Mouse (Mus musculus) retina, postnatal 1 day (tissue): ENCODE results near the gene Ankmy1.

ENCODE experiments used
- DNase-seq: peaks from one replicate; pipeline ENCODE4 v3.0.0-alpha.2; 2012

Ankmy1 gene

DNA sequence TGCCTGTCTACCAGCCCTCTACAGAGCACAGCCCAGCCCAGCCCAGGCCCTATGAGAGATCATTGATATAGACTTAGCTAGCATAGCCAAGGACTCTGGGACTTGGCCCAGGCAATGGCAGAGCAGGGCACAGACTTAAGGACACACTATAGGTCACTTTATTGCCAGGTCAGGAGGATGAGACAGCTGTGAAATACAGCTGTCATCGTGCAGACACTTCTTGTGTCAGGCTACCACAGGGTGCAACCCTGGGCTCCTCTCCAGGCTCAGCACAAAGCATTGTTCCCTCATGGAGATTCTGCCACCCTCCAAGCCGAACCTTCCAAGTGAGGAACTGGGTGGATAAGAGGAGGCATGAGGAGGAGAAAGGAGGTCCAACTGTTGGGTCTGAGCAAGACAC, 32.7 kb downstream of the Ankmy1 start:
- DNase-seq = no peak

DNA sequence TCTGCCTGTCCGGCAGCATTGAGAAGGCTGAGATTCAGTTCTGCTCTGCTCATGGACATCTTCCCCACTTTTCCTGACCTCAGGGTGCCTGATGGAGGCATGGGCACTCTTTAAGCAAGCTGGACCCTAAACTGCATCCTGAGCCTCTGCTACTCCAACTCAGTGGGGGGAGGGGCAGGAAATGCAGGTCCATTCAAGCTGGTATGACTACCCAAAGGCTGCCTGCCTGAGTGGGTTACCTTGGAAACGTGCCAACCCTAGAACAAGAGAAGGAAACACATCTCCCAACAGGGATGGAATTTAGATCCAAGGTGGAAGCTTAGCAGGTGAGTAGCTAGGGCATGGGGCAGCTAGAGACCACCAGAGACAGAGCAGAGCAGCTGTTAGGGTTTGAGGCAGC, 36.5 kb downstream of the Ankmy1 start:
- no peak for DNase-seq

DNA sequence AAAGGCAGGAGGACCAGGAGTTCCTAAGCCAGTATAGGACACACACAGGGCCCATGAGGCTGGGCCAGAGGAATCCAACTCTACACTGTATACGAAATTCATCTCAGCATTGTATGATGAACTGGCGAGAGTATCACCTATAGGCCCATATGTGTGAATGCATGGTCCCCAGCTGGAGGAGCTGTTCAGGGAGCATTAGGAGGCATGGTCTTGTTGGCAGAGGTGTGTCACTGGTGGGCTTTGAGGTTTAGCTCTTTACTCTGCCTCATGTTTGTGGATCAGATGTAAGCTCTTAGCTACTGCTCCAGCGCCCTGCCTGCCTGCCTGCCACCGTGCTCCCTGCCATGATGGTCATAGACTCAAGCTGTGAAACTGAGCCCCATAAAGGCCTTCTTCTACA, 39.4 kb downstream of the Ankmy1 start:
- no peak for DNase-seq

DNA sequence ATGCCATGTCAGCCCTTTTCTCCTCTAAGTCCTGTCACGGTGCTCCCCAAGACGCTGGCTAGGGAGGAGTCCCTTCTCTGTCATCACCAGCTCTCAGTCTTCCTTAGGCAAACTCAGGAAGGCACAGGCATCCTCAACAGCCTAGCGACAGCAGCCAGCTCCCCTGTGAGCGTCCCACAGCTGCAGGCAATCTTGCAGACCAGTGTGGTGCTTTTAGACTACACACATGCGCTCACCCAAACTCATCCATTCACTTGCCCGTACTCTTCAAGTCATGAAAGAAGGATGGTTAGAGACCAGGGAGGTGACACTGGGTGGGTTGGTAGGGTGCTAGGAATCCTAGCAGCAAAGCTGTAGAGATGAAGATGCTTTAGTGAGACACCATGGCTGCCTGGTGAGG, 41.2 kb downstream of the Ankmy1 start:
- no peak for DNase-seq

DNA sequence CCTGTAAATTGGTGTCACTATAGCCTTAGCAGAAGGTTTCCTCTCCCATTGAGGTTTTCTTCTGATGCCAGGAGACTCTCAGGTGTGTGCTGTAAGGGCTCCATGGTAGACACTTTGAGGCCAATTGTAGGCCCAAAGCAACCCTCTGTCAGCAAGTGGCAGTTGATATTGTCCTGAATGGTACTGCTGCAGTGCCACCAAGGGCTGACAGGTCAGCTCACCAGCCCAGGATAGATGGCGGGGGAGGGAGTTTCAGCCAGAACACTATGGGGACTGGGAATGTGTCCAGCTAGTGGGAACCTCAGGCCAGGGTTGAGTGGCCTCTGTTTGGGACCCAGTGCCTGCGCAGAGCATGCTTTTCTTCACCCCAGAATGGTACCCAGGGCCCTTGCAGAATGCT, 50.3 kb downstream of the Ankmy1 start:
- no peak for DNase-seq

DNA sequence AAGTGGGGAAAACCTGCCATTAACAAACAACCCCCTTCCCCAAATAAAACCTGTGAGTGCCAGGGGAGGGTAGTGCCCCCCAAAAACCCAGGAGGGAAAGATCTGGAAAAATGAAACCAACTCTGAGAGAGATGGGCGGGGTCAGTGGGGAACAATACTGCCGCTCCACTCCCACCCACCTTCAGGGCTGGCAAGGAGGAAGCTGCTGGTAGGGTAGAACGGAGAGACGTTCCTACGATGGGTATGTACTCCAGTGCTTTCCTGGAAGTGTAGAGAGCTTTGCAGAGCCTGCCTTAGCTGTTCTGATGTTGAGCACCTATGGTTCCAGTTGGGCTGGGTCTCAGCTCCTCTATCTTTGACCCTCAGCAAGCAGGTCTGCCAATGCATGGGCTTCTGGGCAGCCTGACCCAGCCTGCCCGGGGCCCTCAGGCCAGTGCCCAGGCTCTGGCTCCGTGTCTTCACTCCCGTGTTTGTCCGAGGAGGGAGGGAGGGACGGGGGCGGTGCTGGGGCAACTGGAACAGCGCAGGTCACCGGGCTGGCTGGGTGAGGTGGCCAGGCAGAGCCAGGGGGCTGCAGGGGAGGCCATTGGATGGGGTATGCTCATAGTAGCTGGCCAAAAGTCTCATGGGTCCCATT, 52.6 kb downstream of the Ankmy1 start:
- no peak for DNase-seq

DNA sequence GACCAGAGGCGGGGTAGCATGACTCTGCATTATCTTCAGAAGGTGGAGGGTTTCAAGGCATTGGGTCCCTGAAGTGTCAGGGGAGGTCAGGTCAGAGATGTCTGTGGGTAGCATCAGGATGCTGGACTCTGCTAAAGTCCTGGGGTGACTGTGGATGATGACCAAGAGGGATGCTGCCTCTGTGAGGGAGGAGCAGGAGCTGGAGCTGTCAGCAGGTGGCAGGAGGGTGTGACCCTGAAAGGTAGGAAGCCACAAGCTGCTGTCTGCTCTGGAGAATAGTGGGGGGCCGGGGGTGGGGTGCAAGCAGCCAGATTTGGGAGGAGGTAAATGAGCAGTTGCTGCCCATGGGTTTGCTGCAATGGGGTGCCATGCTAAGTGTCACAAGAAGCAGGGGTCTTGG, 53.2 kb downstream of the Ankmy1 start:
- DNase-seq = peak; percentile 30

DNA sequence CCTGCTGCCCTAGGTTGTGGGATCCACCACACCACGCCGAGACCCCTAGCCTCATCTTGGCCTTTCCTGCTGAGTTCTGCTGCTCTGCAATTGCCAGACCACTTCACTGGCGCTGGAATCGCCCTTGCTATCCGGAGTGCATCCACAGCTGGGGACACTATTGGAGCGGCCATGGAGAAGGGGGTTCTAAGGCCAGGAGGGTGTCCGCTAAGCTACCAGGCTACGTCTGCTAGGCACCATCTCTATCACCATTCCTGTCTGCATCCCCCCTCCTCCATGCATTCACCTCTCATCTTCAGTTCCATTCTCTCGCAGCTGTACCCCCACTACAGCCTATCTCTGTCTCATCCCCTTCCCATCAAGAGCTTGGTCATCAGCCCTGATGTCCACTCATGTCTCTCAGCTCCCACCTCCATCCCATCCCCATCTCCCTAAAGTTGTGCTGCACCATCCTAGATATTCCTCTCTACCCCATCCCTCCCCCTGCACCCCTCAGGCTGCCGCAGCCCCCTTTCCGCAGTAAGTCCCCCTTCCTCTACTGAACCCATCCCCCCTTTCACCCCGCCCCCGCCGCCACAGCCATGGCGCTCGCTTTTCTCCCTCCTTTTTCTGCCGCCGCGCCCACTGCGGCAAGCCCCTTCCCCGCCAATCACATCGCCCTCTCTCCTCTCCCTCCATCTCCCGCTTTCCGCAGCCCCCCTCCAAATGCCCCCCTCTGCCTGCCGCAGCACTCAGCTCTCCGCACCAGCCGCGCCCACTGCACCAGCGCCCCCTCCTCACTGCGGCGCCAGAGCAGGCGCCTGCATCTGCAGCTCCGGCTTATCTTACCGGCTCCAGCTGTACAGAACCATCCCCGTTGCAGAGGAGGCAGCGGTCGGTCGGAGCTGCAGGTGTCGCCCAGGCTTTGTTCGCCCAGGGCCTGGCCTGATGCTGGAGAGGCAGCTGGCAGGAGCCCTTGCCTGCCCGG, 54.5 kb downstream of the Ankmy1 start:
- DNase-seq = peak; percentile 83

DNA sequence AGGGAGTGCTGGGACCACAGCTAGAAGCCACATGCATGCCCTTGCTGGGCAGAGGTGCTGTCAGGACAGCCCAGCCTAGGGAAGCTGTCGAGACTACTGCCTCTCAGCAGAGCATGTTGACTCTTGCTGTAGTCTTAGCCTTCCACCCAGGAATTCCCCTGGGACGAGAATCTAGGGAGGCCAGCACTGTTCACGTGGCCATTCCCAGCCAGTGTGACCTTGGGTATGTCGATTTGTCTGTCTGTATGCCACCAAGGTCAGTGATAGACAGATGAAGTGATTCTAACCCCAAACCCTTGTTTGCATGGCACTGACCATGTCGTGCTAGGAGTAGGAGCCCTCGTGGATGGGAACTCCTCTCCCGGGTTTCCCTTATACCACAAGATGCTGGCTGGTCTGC, 56.8 kb downstream of the Ankmy1 start:
- DNase-seq = no peak

DNA sequence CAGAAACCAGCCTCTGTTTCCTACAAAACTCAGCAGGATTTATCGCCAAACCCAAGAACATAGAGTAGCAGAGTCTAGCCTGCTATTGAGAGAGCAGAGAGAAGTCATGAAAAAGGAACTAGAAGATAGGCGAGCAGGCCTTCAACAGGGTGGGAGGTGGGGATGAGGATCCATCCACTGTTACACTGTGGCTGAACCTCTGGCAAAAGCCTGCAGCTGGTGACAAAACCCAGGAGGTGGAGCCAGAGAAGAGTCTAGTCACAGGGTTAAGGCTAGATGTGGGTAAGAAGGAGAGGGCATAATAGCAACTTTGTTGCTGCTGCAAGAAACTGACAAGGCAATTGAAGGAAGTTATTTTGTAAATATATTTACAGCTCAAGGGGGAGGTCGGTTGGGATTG, 61.3 kb downstream of the Ankmy1 start:
- DNase-seq = no peak

DNA sequence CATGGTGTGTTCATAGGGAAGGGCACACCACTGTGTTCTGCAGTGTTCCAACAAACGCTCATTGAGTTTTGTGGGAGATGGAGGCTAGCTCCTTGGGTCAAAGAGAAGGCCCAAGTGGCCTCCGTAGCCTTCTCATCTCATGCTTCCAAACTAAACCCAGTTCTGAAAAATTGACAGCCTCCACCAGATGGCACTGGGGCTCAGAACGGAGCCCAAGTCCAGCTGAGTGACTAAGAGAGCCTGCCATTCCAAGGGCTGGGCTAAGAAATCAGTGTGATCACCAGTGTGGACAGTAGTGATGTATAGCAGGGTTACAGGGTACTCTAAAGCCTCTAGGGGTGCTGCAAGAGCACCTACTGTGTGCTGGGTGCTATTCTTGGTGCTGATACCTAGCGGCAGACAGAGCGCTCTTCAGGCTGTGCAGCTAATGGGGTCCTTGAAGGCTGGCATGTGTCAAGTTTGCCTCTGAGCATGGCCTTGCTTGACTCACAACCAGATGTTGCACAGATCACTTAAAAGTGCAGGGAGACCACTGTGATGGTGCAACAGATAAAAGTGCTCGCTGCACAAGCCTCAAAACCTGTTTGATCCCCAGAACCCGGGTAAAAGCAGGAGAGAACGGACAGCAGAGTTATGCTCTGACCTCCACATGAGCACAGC, 62.3 kb downstream of the Ankmy1 start:
- DNase-seq = peak; percentile 35

DNA sequence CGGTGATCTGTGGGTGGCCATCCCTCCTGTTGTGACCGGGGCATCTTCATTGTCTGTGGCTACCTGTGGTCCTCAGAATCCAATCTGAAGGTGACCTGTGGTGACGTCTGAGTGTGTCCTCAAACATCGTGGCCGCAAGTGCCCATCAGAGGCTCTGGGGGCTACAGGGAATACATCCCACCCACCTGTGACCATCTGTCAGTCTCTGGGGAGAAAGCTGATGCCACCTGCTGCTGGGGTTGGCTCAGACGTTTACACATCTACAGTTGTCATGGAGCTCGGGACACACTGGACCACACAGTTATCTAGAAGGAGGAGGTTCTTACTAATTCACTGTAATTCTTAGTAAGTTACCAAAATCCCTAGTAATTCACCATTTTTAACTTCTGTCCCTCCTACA, 63.5 kb downstream of the Ankmy1 start:
- DNase-seq = no peak

DNA sequence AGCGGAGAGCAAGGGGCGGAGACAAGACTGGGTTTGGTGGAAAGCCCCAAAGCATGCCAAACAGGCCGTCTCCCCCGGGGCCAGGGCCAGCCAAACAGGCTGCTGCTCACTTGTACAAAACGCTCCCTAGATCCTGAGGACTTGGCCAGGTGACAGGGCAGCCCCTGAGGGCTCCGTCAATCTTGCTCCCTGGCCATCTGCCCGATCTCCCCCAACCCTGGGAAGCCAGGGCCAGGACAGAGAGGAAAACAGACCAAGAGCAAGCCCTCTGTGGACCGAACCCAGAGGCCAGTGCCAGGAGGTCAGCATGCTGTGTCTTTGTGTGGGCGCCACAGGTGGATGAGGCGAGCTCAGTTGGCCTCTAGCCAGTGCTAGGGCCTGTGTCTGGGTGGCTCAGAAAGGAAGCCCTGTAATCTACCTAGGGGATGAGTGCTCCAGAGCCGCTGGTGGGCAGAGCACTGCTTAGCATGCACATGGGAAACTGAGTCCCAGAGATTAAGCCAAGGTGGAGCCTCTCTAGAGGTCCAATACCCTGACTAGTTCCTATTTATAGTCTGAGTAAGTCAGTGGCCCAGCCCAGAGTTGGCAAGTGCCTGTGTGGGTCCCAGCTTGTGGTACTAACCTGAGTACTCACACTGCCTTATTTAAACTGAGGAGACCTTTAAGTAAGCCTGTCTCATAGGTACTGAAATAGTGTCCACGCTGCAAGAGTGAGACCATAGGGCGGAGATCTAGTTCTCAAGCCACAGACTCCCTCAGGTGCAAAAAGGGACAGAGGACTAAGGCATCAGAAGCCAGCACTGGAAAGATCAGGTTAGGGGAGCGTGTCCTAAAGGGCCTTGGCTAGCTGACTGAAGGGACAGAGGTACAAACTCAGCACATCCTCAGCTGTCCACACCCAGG, 64.5 kb downstream of the Ankmy1 start:
- no peak for DNase-seq

DNA sequence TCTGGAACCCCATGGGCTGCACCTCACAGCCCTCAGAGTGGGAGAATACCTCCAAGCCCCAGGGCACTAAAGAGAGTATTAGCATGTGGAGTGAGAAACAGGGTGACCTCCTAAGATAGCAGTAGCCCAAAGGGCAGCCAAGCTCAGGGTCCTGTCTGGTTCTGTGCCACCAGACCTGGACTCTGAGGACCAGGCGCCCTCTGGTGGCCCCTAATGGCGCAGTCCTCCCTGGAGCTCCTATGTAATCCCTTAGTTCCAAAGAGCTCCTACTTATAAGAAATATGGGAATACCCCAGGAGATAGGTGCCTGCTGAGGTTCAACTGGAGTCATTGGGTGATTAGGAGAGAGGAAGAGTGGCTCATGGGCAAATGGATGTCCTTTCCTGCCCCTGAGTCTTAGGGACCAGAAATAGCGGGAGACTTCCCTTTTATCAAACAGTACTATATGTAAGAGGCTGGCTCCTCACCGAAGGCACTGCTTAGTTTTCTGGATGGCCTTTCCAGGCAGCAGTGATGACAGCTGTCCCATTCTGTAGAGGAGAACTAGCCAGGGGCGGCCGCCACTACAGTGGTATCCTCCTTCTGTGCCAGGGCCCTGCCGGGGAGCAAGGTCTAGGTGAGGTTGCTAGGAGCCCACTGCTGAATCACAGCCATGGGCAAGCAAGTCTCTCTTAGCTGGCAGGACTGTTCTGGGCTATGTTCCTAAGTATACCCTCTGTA, 68.6 kb downstream of the Ankmy1 start:
- DNase-seq = peak; percentile 86

DNA sequence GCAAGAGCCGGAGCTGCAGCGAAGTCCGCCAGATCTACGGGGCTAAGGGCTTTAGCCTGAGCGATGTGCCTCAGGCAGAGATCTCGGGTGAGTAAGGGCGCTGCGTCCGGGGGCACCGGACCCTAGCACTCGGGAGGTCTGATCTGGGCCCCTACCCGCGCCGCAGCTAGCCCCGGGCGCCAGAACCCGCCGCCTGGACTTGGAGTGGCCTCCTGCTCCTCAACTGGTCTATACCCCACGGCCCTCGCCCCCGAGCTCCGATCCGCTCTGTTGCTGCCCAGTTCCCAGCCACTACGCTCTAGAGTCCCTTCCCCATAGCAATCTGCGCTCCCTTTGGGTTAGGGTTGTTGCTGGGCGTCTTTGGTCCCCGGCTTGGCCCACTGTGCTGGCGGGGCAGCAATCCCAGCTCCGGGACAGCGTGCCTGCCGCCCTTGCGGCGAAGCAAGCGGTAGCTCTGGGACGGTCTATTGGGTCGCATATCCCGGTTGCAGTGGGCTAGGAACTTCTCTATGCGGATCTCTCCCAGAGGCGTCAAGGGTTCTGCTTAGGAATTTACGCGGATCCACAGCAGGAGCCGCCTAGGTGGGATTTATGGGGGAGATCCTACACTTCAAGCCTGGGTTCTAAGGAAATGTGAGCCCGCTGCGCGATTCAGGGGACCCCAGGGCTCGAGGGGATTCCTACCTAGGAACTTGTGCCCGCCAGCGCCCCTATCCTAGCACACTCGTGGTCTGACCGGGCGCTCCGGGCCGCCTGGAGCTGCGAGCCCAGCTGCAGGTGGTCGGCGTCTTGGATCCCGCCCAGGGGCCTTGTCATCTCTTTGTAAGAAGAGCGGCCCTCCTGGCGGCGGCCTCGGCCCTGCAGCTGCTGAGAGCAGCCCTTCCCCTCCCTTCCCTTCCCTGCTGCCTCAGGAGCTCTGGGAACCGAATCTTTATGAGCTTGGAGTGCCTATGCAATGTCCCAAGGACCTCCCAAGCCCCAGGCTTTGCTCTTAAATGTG, 70.4 kb downstream of the Ankmy1 start:
- peak; percentile 81 for DNase-seq

DNA sequence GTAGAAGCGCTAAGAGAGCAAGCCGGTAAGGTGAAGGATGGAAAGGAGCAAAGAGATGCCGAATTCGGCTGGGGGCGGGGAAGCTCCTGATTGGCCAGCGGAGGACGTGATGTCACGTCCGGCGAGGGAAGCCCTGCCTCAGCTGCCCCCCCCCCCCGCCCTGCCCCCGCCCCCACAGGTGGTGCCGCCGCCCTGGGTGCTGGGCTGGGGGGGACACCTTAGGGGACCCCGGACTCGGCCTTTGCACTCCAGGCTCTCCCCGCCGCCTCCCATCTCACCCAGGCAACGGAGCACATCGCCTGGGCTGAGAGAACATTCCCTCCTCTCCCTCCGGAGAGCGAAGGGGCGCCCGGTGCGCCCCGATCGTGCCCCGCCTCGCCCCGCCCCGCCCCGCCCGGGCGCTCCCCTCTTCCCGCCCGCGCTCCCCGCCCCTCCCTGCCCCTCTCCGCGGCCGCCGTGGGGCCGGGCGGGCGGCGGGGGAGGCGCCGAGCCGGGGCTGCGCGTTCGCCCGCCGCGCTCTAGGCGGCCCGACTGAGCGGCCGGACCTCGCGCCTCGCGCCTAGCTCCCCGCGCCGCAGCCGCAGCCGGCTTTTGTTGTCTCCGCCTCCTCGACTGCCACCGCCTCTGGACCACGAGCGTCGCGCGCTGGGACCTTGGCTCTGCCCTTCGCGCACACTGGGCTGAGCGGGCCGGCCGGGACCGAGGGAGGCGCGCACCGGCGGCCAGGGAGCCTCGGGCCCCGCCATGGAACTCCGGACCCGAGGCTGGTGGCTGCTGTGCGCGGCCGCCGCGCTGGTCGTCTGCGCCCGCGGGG, 71.3 kb downstream of the Ankmy1 start, which contains the start of gene Gpc1:
Gpc1 (plus strand) TSS at position 458 of the 814 bp plus-strand sequence.
- DNase-seq = peak; percentile 90

DNA sequence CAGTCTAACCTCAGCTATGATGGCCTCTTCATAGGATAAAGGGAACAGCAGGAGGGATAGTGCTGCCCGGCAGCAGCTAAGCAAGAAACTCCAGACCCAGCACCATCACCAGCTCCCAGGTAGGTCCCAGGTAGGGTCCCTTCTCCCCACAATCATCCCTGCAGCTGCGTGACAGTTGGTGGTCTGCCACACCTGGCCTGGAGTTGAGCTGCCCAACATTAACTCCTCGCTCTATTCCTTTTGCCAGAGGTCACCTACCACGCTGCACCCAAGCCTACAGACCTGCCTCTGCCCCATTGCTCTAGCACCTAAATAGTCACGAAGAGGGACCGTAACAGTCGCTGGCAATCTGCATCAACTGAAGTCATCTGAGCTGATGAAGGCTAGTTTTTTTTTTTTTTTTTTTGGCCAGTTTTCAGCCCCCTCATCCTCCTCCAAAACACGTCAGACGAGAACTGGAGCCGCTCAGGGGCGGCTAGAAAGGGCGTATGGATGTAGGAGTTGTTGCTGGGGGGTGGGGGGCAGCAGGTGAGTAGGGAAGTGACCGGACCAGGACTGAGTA, 72.0 kb downstream of the Ankmy1 start:
- DNase-seq = no peak

DNA sequence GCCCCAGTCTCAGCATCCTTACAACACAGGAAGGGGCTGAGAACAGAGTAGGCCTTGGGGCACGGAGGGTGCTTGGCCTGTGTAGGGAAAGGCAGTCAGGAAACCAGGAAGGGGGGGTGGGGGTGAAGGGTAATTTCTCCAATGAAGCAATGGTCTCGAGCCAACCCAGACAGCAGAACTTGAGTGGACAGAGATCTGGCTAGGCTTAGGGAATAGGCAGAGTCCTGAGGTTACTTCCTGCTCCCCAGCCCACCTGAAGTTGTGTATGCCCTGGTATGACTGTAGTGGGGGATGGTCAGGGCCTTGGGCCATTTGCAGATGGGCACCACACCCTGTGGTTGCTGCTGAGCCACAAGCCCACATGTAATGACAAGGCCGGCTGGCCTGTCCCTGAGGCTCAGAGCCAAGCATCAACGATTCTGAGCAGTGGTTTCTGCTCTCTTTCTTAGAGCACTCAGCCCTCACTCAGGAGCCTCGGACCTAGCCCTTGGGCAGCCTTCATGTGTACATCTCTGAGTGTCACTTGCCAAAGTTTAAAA, 86.9 kb downstream of the Ankmy1 start:
- DNase-seq = no peak

DNA sequence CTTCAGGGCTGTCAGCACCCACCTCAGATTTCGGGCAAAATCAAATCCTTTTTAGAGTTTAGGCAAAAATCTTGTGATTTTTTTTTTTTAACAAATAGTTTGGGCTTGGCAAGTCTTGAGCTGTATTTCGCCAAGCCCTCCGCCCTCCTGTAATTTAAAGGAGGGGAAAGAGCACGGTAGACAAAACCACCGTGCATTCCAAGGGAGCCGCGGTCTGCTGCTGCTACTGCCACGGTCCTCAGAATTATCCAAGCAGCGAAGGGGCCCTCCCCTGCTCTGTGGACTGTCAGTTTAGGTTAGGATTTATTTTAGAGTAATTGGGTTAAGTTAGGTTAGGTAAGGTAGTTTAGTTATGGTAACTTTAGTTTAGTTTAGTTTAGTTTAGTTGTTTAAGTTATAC, 87.6 kb downstream of the Ankmy1 start:
- no peak for DNase-seq
